Mouse (Mus musculus): ENCODE data around the gene Skap1. TPM values are rescaled to one million over a fixed set of nuclear protein-coding genes. Genes with fewer than 3 reads are reported as not detected.

The Skap1 gene
- polyA plus RNA-seq, 1 experiment from 2014 or later = 1.8 TPM

- H3K9me3 ChIP-seq (ENCODE audit: control insufficient read depth, low read length) = no peaks in the 10 kb centered on the region
- H3K36me3 ChIP-seq (ENCODE audit: control insufficient read depth, insufficient read depth, low read length) = no peaks in the 10 kb centered on the region
Observed at GRCm38 (mm10) chr11:96666924-96667323, 202.5 kb downstream of the Skap1 start.

GRCm38 (mm10) chr11:96668367-96668766, 204.0 kb downstream of the Skap1 start:
- Histone ChIP-seq H3K9me3 (ENCODE audit: control insufficient read depth, low read length) (no peaks in the 10 kb centered on the region), H3K9ac (ENCODE audit: low read length) (no peak overlapping the region), H3K36me3 (ENCODE audit: control insufficient read depth, insufficient read depth, low read length) (no peaks in the 10 kb centered on the region), H3K27ac (ENCODE audit: low read depth, low read length) (no peak overlapping the region), H3K4me2 (ENCODE audit: low read depth) (no peak overlapping the region), H3K4me3 (ENCODE audit: low read depth, low read length) (no peak overlapping the region), H3K27me3 (ENCODE audit: control insufficient read depth, insufficient read depth, low read length) (no peaks in the 10 kb centered on the region), H3K4me1 (ENCODE audit: control insufficient read depth, insufficient read depth, low read length) (peaks cover 2% of the 10 kb centered on the region; the same call in 1 of the 2 replicates)
- 72% methylated on average over 7 of the region's 7 CpGs for WGBS
- no peak for DNase-seq (ENCODE audit: low spot score)
- ATAC-seq (ENCODE audit: insufficient read depth, low FRiP score, low TSS enrichment) = no peak

More at GRCm38 (mm10) chr11:96666924-96667323, 202.5 kb downstream of the Skap1 start:
- 73% methylated on average over 3 of the region's 3 CpGs for WGBS
- no peak overlapping the region for H3K4me3 ChIP-seq (ENCODE audit: low read depth, low read length)
- no peak for ATAC-seq (ENCODE audit: insufficient read depth, low FRiP score, low TSS enrichment)
- no peaks in the 10 kb centered on the region for H3K27me3 ChIP-seq (ENCODE audit: control insufficient read depth, insufficient read depth, low read length)
- no peak overlapping the region for H3K27ac ChIP-seq (ENCODE audit: low read depth, low read length)
- no peak for DNase-seq (ENCODE audit: low spot score)
- H3K9ac ChIP-seq (ENCODE audit: low read length) = no peak overlapping the region
- peaks cover 2% of the 10 kb centered on the region; the same call in 1 of the 2 replicates for H3K4me1 ChIP-seq (ENCODE audit: control insufficient read depth, insufficient read depth, low read length)
- no peak overlapping the region for H3K4me2 ChIP-seq (ENCODE audit: low read depth)

GRCm38 (mm10) chr11:96673792-96674191, 209.4 kb downstream of the Skap1 start:
- H3K4me3 ChIP-seq (ENCODE audit: low read depth, low read length) = no peak overlapping the region
- DNase-seq (ENCODE audit: low spot score) (peak; percentile 79), ATAC-seq (ENCODE audit: insufficient read depth, low FRiP score, low TSS enrichment) (peak; percentile 72)
- H3K27ac ChIP-seq (ENCODE audit: low read depth, low read length) = peak overlapping the region; percentile 60; the same call in 1 of the 2 replicates
- WGBS = 1% methylated on average over 6 of the region's 6 CpGs
- H3K27me3 ChIP-seq (ENCODE audit: control insufficient read depth, insufficient read depth, low read length) = no peaks in the 10 kb centered on the region
- peaks cover 7% of the 10 kb centered on the region for H3K4me1 ChIP-seq (ENCODE audit: control insufficient read depth, insufficient read depth, low read length)
- H3K9ac ChIP-seq (ENCODE audit: low read length) = peak overlapping the region; percentile 52
- no peaks in the 10 kb centered on the region for H3K36me3 ChIP-seq (ENCODE audit: control insufficient read depth, insufficient read depth, low read length)
- no peaks in the 10 kb centered on the region for H3K9me3 ChIP-seq (ENCODE audit: control insufficient read depth, low read length)
- H3K4me2 ChIP-seq (ENCODE audit: low read depth) = peak overlapping the region; percentile 39

- Histone ChIP-seq H3K27ac (ENCODE audit: low read depth, low read length) (no peak overlapping the region), H3K4me1 (ENCODE audit: control insufficient read depth, insufficient read depth, low read length) (peaks cover 7% of the 10 kb centered on the region), H3K4me2 (ENCODE audit: low read depth) (no peak overlapping the region), H3K4me3 (ENCODE audit: low read depth, low read length) (no peak overlapping the region), H3K9me3 (ENCODE audit: control insufficient read depth, low read length) (no peaks in the 10 kb centered on the region), H3K9ac (ENCODE audit: low read length) (no peak overlapping the region), H3K27me3 (ENCODE audit: control insufficient read depth, insufficient read depth, low read length) (no peaks in the 10 kb centered on the region), H3K36me3 (ENCODE audit: control insufficient read depth, insufficient read depth, low read length) (no peaks in the 10 kb centered on the region)
- DNase-seq (ENCODE audit: low spot score) (no peak), ATAC-seq (ENCODE audit: insufficient read depth, low FRiP score, low TSS enrichment) (no peak)
- 65% methylated on average over 8 of the region's 8 CpGs for WGBS
Observed at GRCm38 (mm10) chr11:96674786-96675365, 210.5 kb downstream of the Skap1 start.

GRCm38 (mm10) chr11:96678026-96678425, 213.6 kb downstream of the Skap1 start:
- H3K4me2 ChIP-seq (ENCODE audit: low read depth) = no peak overlapping the region
- peaks cover 5% of the 10 kb centered on the region; the same call in 1 of the 2 replicates for H3K4me1 ChIP-seq (ENCODE audit: control insufficient read depth, insufficient read depth, low read length)
- H3K36me3 ChIP-seq (ENCODE audit: control insufficient read depth, insufficient read depth, low read length) = no peaks in the 10 kb centered on the region
- H3K9me3 ChIP-seq (ENCODE audit: control insufficient read depth, low read length) = no peaks in the 10 kb centered on the region
- no peak overlapping the region for H3K4me3 ChIP-seq (ENCODE audit: low read depth, low read length)
- no peak overlapping the region for H3K9ac ChIP-seq (ENCODE audit: low read length)
- no peaks in the 10 kb centered on the region for H3K27me3 ChIP-seq (ENCODE audit: control insufficient read depth, insufficient read depth, low read length)
- ATAC-seq (ENCODE audit: insufficient read depth, low FRiP score, low TSS enrichment) = no peak
- WGBS = 89% methylated on average over 13 of the region's 13 CpGs
- no peak overlapping the region for H3K27ac ChIP-seq (ENCODE audit: low read depth, low read length)
- no peak for DNase-seq (ENCODE audit: low spot score)

GRCm38 (mm10) chr11:96679026-96679425, 214.6 kb downstream of the Skap1 start:
- 91% methylated on average over 4 of the region's 4 CpGs for WGBS
- no peak overlapping the region for H3K4me3 ChIP-seq (ENCODE audit: low read depth, low read length)
- no peak overlapping the region for H3K27ac ChIP-seq (ENCODE audit: low read depth, low read length)
- DNase-seq (ENCODE audit: low spot score) = no peak
- H3K36me3 ChIP-seq (ENCODE audit: control insufficient read depth, insufficient read depth, low read length) = no peaks in the 10 kb centered on the region
- H3K9me3 ChIP-seq (ENCODE audit: control insufficient read depth, low read length) = no peaks in the 10 kb centered on the region
- ATAC-seq (ENCODE audit: insufficient read depth, low FRiP score, low TSS enrichment) = no peak
- no peaks in the 10 kb centered on the region for H3K4me1 ChIP-seq (ENCODE audit: control insufficient read depth, insufficient read depth, low read length)
- H3K4me2 ChIP-seq (ENCODE audit: low read depth) = no peak overlapping the region
- no peak overlapping the region for H3K9ac ChIP-seq (ENCODE audit: low read length)
- H3K27me3 ChIP-seq (ENCODE audit: control insufficient read depth, insufficient read depth, low read length) = no peaks in the 10 kb centered on the region

- H3K9me3 ChIP-seq (ENCODE audit: control insufficient read depth, low read length) = no peaks in the 10 kb centered on the region
- no peak overlapping the region for H3K4me2 ChIP-seq (ENCODE audit: low read depth)
- no peaks in the 10 kb centered on the region; the same call in 1 of the 2 replicates for H3K4me1 ChIP-seq (ENCODE audit: control insufficient read depth, insufficient read depth, low read length)
- H3K27me3 ChIP-seq (ENCODE audit: control insufficient read depth, insufficient read depth, low read length) = no peaks in the 10 kb centered on the region
- 87% methylated on average over 2 of the region's 2 CpGs for WGBS
- H3K9ac ChIP-seq (ENCODE audit: low read length) = no peak overlapping the region
- no peaks in the 10 kb centered on the region for H3K36me3 ChIP-seq (ENCODE audit: control insufficient read depth, insufficient read depth, low read length)
- H3K27ac ChIP-seq (ENCODE audit: low read depth, low read length) = no peak overlapping the region
- ATAC-seq (ENCODE audit: insufficient read depth, low FRiP score, low TSS enrichment) (no peak), DNase-seq (ENCODE audit: low spot score) (no peak)
- no peak overlapping the region for H3K4me3 ChIP-seq (ENCODE audit: low read depth, low read length)
Observed at GRCm38 (mm10) chr11:96685381-96685780, 221.0 kb downstream of the Skap1 start.

GRCm38 (mm10) chr11:96686713-96687280, 222.4 kb downstream of the Skap1 start:
- ATAC-seq (ENCODE audit: insufficient read depth, low FRiP score, low TSS enrichment) = no peak
- Histone ChIP-seq H3K36me3 (ENCODE audit: control insufficient read depth, insufficient read depth, low read length) (no peaks in the 10 kb centered on the region), H3K4me3 (ENCODE audit: low read depth, low read length) (no peak overlapping the region), H3K9me3 (ENCODE audit: control insufficient read depth, low read length) (no peaks in the 10 kb centered on the region), H3K4me2 (ENCODE audit: low read depth) (no peak overlapping the region), H3K9ac (ENCODE audit: low read length) (no peak overlapping the region), H3K4me1 (ENCODE audit: control insufficient read depth, insufficient read depth, low read length) (no peaks in the 10 kb centered on the region; the same call in 1 of the 2 replicates), H3K27me3 (ENCODE audit: control insufficient read depth, insufficient read depth, low read length) (no peaks in the 10 kb centered on the region), H3K27ac (ENCODE audit: low read depth, low read length) (no peak overlapping the region)
- 57% methylated on average over 16 of the region's 16 CpGs for WGBS
- DNase-seq (ENCODE audit: low spot score) = no peak

- no peaks in the 10 kb centered on the region for H3K36me3 ChIP-seq (ENCODE audit: control insufficient read depth, insufficient read depth, low read length)
- no peaks in the 10 kb centered on the region for H3K9me3 ChIP-seq (ENCODE audit: control insufficient read depth, low read length)
- H3K4me1 ChIP-seq (ENCODE audit: control insufficient read depth, insufficient read depth, low read length) = peaks cover 12% of the 10 kb centered on the region
- no peak overlapping the region for H3K9ac ChIP-seq (ENCODE audit: low read length)
- WGBS = 82% methylated on average over 5 of the region's 5 CpGs
- ATAC-seq (ENCODE audit: insufficient read depth, low FRiP score, low TSS enrichment) (no peak), DNase-seq (ENCODE audit: low spot score) (no peak)
- H3K27ac ChIP-seq (ENCODE audit: low read depth, low read length) = no peak overlapping the region
- H3K27me3 ChIP-seq (ENCODE audit: control insufficient read depth, insufficient read depth, low read length) = no peaks in the 10 kb centered on the region
- H3K4me2 ChIP-seq (ENCODE audit: low read depth) = no peak overlapping the region
- H3K4me3 ChIP-seq (ENCODE audit: low read depth, low read length) = no peak overlapping the region
Observed at GRCm38 (mm10) chr11:96692250-96692649, 227.9 kb downstream of the Skap1 start.
